11 mouse cellular contexts compared by ENCODE assay signal in the genomic region with DNA sequence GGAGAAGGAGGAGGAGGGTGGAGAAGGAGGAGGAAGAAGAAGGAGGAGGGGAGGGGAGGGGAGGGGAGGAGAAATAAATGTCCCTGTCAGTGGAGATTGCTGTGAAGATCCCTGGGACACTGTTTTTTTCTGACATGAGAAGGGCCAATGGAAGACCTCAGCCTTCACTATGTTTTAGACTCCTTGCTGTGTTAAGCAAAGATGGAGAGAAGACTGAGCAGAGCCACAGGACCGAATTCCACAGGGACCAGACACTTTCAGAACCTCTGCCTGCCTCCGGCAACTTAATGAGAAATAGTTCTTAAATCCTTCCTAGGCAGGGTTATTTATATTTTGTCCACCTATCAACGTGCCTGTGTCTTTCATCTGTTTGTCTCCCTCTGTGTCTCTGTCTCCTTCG.
DNase-seq lines count a peak whose midpoint lies in the region; ATAC-seq lines count a peak whose summit lies in the region.
"Had no signal": no experiment of that assay in that cellular context is flagged by ENCODE, and none has a peak within 500 bp of the region (broad histone marks: within the 10 kb centered on the region; RNA-seq: fewer than 3 reads in every experiment).

No protein-coding gene starts in this region.

- 14% methylated on average over 4 of the region's 4 CpGs for WGBS in kidney, embryonic 14.5 days
- 9% methylated on average over 4 of the region's 4 CpGs for WGBS in embryonic facial prominence, embryonic 13.5 days
- WGBS in intestine, embryonic 15.5 days, result 16% methylated on average over 4 of the region's 4 CpGs
- 12% methylated on average over 4 of the region's 4 CpGs for WGBS in neural tube, embryonic 13.5 days

- H3K27me3 ChIP-seq in kidney, embryonic 14.5 days (ENCODE audit: control insufficient read depth, insufficient read depth, low read length), result no peaks in the 10 kb centered on the region
- no peaks in the 10 kb centered on the region for H3K27me3 ChIP-seq in embryonic facial prominence, embryonic 13.5 days
- H3K27me3 ChIP-seq in intestine, embryonic 15.5 days (replicated peaks), result no peaks in the 10 kb centered on the region
- H3K27me3 ChIP-seq in neural tube, embryonic 13.5 days, result no peaks in the 10 kb centered on the region

- no peak overlapping the region for H3K4me3 ChIP-seq in kidney, embryonic 14.5 days (ENCODE audit: low read length)
- no peak overlapping the region for H3K4me3 ChIP-seq in embryonic facial prominence, embryonic 13.5 days
- H3K4me3 ChIP-seq in intestine, embryonic 15.5 days (replicated peaks), result no peak overlapping the region
- H3K4me3 ChIP-seq in neural tube, embryonic 13.5 days, result no peak overlapping the region

- H3K4me1 ChIP-seq in kidney, embryonic 14.5 days (ENCODE audit: control insufficient read depth, insufficient read depth, low read length), result 0 out of 2 replicates have a peak, but pooled peaks cover 3% of the 10 kb centered on the region
- peaks cover 28% of the 10 kb centered on the region for H3K4me1 ChIP-seq in embryonic facial prominence, embryonic 13.5 days
- H3K4me1 ChIP-seq in intestine, embryonic 15.5 days (replicated peaks), result 0 out of 2 replicates have a peak, but pooled peaks cover 3% of the 10 kb centered on the region
- peaks cover 36% of the 10 kb centered on the region for H3K4me1 ChIP-seq in neural tube, embryonic 13.5 days (replicated peaks)

- H3K9ac ChIP-seq in kidney, embryonic 14.5 days (ENCODE audit: low read depth, low read length), result no peak overlapping the region
- no peak overlapping the region for H3K9ac ChIP-seq in embryonic facial prominence, embryonic 13.5 days
- H3K9ac ChIP-seq in intestine, embryonic 15.5 days, result no peak overlapping the region
- H3K9ac ChIP-seq in neural tube, embryonic 13.5 days, result no peak overlapping the region

- H3K9me3 ChIP-seq in kidney, embryonic 14.5 days (ENCODE audit: control insufficient read depth, low read length), result no peaks in the 10 kb centered on the region
- no peaks in the 10 kb centered on the region for H3K9me3 ChIP-seq in embryonic facial prominence, embryonic 13.5 days
- H3K9me3 ChIP-seq in intestine, embryonic 15.5 days, result no peaks in the 10 kb centered on the region
- H3K9me3 ChIP-seq in neural tube, embryonic 13.5 days, result no peaks in the 10 kb centered on the region

- ATAC-seq in kidney, embryonic 14.5 days (ENCODE audit: low FRiP score, low TSS enrichment), result 0 out of 2 replicates have a peak, but pooled peaks have one; percentile 17
- ATAC-seq in embryonic facial prominence, embryonic 13.5 days (ENCODE audit: insufficient number of reproducible peaks, insufficient read depth, low FRiP score, low TSS enrichment, low read depth), result no peak
- ATAC-seq in intestine, embryonic 15.5 days, result peak; percentile 26; the same call in 1 of the 2 replicates
- ATAC-seq in neural tube, embryonic 13.5 days (ENCODE audit: low read depth), result peak; percentile 46

- H3K4me2 ChIP-seq in kidney, embryonic 14.5 days (replicated peaks; ENCODE audit: low read depth, low read length), result no peak overlapping the region
- 0 out of 2 replicates have a peak overlapping the region, but pooled peaks have one; percentile 11 for H3K4me2 ChIP-seq in embryonic facial prominence, embryonic 13.5 days
- H3K4me2 ChIP-seq in intestine, embryonic 15.5 days (replicated peaks), result no peak overlapping the region; the same call in 1 of the 2 replicates
- peak overlapping the region; percentile 38 for H3K4me2 ChIP-seq in neural tube, embryonic 13.5 days

- no peaks in the 10 kb centered on the region for H3K36me3 ChIP-seq in kidney, embryonic 14.5 days (ENCODE audit: control insufficient read depth, insufficient read depth, low read length)
- H3K36me3 ChIP-seq in embryonic facial prominence, embryonic 13.5 days, result no peaks in the 10 kb centered on the region
- no peaks in the 10 kb centered on the region for H3K36me3 ChIP-seq in intestine, embryonic 15.5 days
- H3K36me3 ChIP-seq in neural tube, embryonic 13.5 days, result no peaks in the 10 kb centered on the region

- H3K27ac ChIP-seq in kidney, embryonic 14.5 days (ENCODE audit: low read depth, low read length), result no peak overlapping the region
- H3K27ac ChIP-seq in embryonic facial prominence, embryonic 13.5 days, result no peak overlapping the region
- no peak overlapping the region for H3K27ac ChIP-seq in intestine, embryonic 15.5 days
- H3K27ac ChIP-seq in neural tube, embryonic 13.5 days (replicated peaks), result peak overlapping the region; percentile 61

- no peak for DNase-seq in kidney, postnatal 25 days
- no peak for DNase-seq in heart, adult 9 months (ENCODE audit: low spot score in 2 of 2)
- no peak for DNase-seq in right cerebral cortex, postnatal 25 days
- no peak for DNase-seq in retina, embryonic 14.5 days (ENCODE audit: low spot score)
- DNase-seq: heart, adult 18-20 months; kidney, adult 9 months; lung, adult 18-20 months had no signal

Comparison
In these comparisons a context has a peak if more than half of its experiments do, and no peak if none do; other contexts are left out.
1. H3K4me2 ChIP-seq: peak in embryonic facial prominence, embryonic 13.5 days (single experiment) and neural tube, embryonic 13.5 days (single experiment); none in kidney, embryonic 14.5 days (single experiment) and intestine, embryonic 15.5 days (single experiment).